9 mouse cellular contexts compared by ENCODE assay signal in genomic region chr5:149353039-149353655, GRCm38 (mm10). TPM values are rescaled to one million over a fixed set of nuclear protein-coding genes. Genes with fewer than 3 reads are reported as not detected.
A peak's percentile ranks its signal among the peaks of the same experiment; 100 is the strongest.
DNase-seq lines count a peak whose midpoint lies in the region; ATAC-seq and TF ChIP-seq lines count a peak whose summit lies in the region.
"Had no signal": no experiment of that assay in that cellular context is flagged by ENCODE, and none has a peak within 500 bp of the region (broad histone marks: within the 10 kb centered on the region; RNA-seq: fewer than 3 reads in every experiment).

No protein-coding gene starts in this region.

- 49% methylated on average over 14 of the region's 14 CpGs for WGBS in forebrain, embryonic 11.5 days
- WGBS in lung, adult 2 months = 24% methylated on average over 14 of the region's 14 CpGs
- 19% methylated on average over 14 of the region's 14 CpGs for WGBS in stomach, embryonic 14.5 days

- TF ChIP-seq CTCF in lung, adult 2 months (IDR thresholded peaks at IDR 0.05; ENCODE audit: insufficient read depth, low read length) = no peak

- no peak for TF ChIP-seq POLR2A in lung, adult 2 months (IDR thresholded peaks at IDR 0.05; ENCODE audit: borderline replicate concordance, extremely low read depth, low read depth, low read length)

- no peaks in the 10 kb centered on the region for H3K36me3 ChIP-seq in forebrain, embryonic 11.5 days (ENCODE audit: control insufficient read depth, insufficient read depth, low read length)
- H3K36me3 ChIP-seq in stomach, embryonic 14.5 days (ENCODE audit: control insufficient read depth, insufficient read depth, low read length) = no peaks in the 10 kb centered on the region

- no peak overlapping the region for H3K4me2 ChIP-seq in forebrain, embryonic 11.5 days (ENCODE audit: low read depth, low read length, severe bottlenecking)
- H3K4me2 ChIP-seq in stomach, embryonic 14.5 days (replicated peaks; ENCODE audit: low read depth, low read length) = no peak overlapping the region

- intact Hi-C loops in heart, postnatal 10 days (cut with DNase I) = no loop called here

- H3K4me3 ChIP-seq in forebrain, embryonic 11.5 days (ENCODE audit: low read depth, low read length) = no peak overlapping the region
- no peak overlapping the region for H3K4me3 ChIP-seq in lung, adult 2 months (replicated peaks; ENCODE audit: extremely low read depth, low read depth, low read length)
- no peak overlapping the region for H3K4me3 ChIP-seq in stomach, embryonic 14.5 days (ENCODE audit: low read depth, low read length)
- H3K4me3 ChIP-seq: megakaryocyte, embryonic 14.5 days had no signal

- peak; percentile 49 for DNase-seq in ovary, postnatal 36 days (ENCODE audit: low spot score)
- no peak for DNase-seq in ovary, postnatal 14 days (ENCODE audit: low spot score)
- DNase-seq in c-Kit-positive CD71-positive TER-119-positive erythroid progenitor cells, embryonic 14.5 days (ENCODE audit: low spot score) = peak; percentile 61
- peak; percentile 80 for DNase-seq in forebrain, embryonic 11.5 days (ENCODE audit: low spot score)
- DNase-seq in heart, postnatal 10 days = peak; percentile 82 to 83
- DNase-seq in lung, adult 2 months = peak; percentile 28
- DNase-seq in frontal cortex, postnatal 25 days (ENCODE audit: low spot score in 2 of 2) = no peak

- H3K27ac ChIP-seq in forebrain, embryonic 11.5 days (ENCODE audit: low read depth, low read length) = peak overlapping the region; percentile 62; the same call in 1 of the 2 replicates
- H3K27ac ChIP-seq in stomach, embryonic 14.5 days (ENCODE audit: low read length) = peak overlapping the region; percentile 40

- peaks cover 4% of the 10 kb centered on the region for H3K4me1 ChIP-seq in forebrain, embryonic 11.5 days (replicated peaks; ENCODE audit: control insufficient read depth, insufficient read depth, low read length)
- H3K4me1 ChIP-seq in lung, adult 2 months (ENCODE audit: control insufficient read depth, insufficient read depth, low read length) = 0 out of 2 replicates have a peak, but pooled peaks cover 2% of the 10 kb centered on the region
- peaks cover 29% of the 10 kb centered on the region for H3K4me1 ChIP-seq in stomach, embryonic 14.5 days (ENCODE audit: control insufficient read depth, insufficient read depth, low read length)

- no peaks in the 10 kb centered on the region for H3K9me3 ChIP-seq in forebrain, embryonic 11.5 days (ENCODE audit: control insufficient read depth, low read length)
- H3K9me3 ChIP-seq in stomach, embryonic 14.5 days (ENCODE audit: control insufficient read depth, low read depth, low read length) = no peaks in the 10 kb centered on the region

- no peak overlapping the region for H3K9ac ChIP-seq in forebrain, embryonic 11.5 days (ENCODE audit: low read length)
- H3K9ac ChIP-seq in stomach, embryonic 14.5 days (replicated peaks; ENCODE audit: low read depth, low read length) = no peak overlapping the region

- no peaks in the 10 kb centered on the region for H3K27me3 ChIP-seq in forebrain, embryonic 11.5 days (ENCODE audit: control insufficient read depth, insufficient read depth, low read length)
- H3K27me3 ChIP-seq in stomach, embryonic 14.5 days (ENCODE audit: control insufficient read depth, insufficient read depth, low read length) = no peaks in the 10 kb centered on the region

- peak; percentile 74 for ATAC-seq in forebrain, embryonic 11.5 days (replicated peaks; ENCODE audit: low FRiP score)
- ATAC-seq in stomach, embryonic 14.5 days (ENCODE audit: insufficient number of reproducible peaks, insufficient read depth, low FRiP score, low read depth) = peak; percentile 78

RNA-seq across cellular contexts. Expression of gene Medag, which starts 58.4 kb away (rescaled TPM):
- 1.0 and 1.4 TPM in 2 replicates for polyA plus RNA-seq in forebrain, embryonic 11.5 days (2014; fragmentation: Nextera tagmentation; extraction: Ambion mirVana)
- 10 to 100 TPM; 18.3 to 22.4 TPM for total RNA-seq in heart, postnatal 10 days (2021)
- 5.2 and 7.1 TPM in 2 replicates for polyA plus RNA-seq in lung, adult 2 months (2012; rRNA removed)
- 2.2 and 3.6 TPM in 2 replicates for polyA plus RNA-seq in stomach, embryonic 14.5 days (2014; fragmentation: Nextera tagmentation; extraction: Ambion mirVana)

Comparison
In these comparisons a context has a peak if more than half of its experiments do, and no peak if none do; other contexts are left out.
1. DNase-seq: peak in ovary, postnatal 36 days (single experiment), c-Kit-positive CD71-positive TER-119-positive erythroid progenitor cells, embryonic 14.5 days (single experiment), forebrain, embryonic 11.5 days (single experiment), heart, postnatal 10 days (2 of 2) and lung, adult 2 months (single experiment); none in ovary, postnatal 14 days (single experiment) and frontal cortex, postnatal 25 days (0 of 2).